Mouse (Mus musculus): Measurements from ENCODE around the gene Atcay. TPM values are rescaled to one million over a fixed set of nuclear protein-coding genes. Genes with fewer than 3 reads are reported as not detected.
"Not testable (repeated sequence)": the region's sequence is repeated elsewhere in the genome, so short reads cannot be mapped to it uniquely, and the experiment has no call there.

Gene Atcay
- polyA plus RNA-seq, 1 experiment: 0.26 TPM

DNA sequence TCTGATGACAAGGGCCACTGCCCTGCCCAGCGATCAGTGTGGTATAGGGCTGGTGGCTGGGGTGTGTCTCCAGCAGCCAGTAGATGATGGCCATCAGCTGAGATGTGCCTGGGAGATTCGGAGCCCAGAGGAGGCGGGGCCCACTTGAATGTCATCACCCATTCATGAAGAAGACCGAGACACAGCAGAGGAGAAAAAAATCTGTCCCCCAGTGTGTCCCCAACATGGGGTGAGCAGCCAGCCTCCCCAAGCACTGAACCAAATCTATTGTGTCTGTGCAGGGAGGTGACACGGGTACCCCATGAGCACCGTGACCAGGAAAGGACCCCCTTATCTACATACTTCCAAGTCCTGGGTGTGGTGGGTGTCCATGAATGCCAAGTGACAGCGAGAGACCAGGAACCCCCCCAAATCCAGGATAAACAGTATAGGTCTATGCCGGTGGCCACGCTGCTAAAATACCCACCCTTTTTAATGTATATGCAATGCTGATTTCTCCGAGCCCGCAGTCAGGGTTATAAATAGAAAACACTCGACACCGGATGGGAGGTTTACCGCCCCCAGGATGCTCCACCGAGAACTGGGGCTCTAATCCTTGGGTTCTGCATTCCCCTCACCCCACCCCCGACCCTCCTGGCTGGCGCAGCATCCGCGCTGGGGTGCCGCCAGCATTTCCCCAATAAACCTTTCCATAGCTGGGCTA, 747 bp downstream of the Atcay start:
- Histone ChIP-seq H3K4me3 (ENCODE audit: control insufficient read depth, low read depth, low read length) (no peak overlapping the region), H3K27me3 (ENCODE audit: control insufficient read depth, insufficient read depth, low read length) (no peaks in the 10 kb centered on the region), H3K36me3 (ENCODE audit: control insufficient read depth, insufficient read depth, low read length) (no peaks in the 10 kb centered on the region), H3K27ac (ENCODE audit: control insufficient read depth, insufficient read depth, low read depth, low read length) (no peak overlapping the region), H3K4me1 (ENCODE audit: control insufficient read depth, insufficient read depth, low read length) (peaks cover 8% of the 10 kb centered on the region)
- no peak for TF ChIP-seq POLR2A (IDR thresholded peaks at IDR 0.05; ENCODE audit: control insufficient read depth, low read depth, low read length)
- no peak for TF ChIP-seq CTCF (IDR thresholded peaks at IDR 0.05; ENCODE audit: control insufficient read depth, insufficient read depth, insufficient replicate concordance, low read depth, low read length)

DNA sequence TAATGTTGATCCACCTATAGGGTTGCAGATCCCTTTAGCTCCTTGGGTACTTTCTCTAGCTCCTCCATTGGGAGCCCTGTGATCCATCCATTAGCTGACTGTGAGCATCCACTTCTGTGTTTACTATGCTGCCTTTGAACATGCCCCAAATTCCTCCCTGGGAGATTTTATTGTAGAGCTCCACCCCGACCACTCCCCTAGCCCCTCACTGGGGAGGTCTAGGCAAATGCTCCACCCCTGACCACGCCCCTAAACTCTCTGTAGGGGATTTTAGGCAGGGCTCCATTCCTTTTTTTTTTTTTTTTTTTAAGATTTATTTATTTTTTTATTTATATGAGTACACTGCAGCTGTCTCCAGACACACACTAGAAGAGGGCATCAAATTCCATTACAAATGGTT, 6.9 kb downstream of the Atcay start:
- H3K4me1 ChIP-seq (ENCODE audit: control insufficient read depth, insufficient read depth, low read length); H3K27ac ChIP-seq (ENCODE audit: control insufficient read depth, insufficient read depth, low read depth, low read length); H3K27me3 ChIP-seq (ENCODE audit: control insufficient read depth, insufficient read depth, low read length); H3K36me3 ChIP-seq (ENCODE audit: control insufficient read depth, insufficient read depth, low read length); H3K4me3 ChIP-seq (ENCODE audit: control insufficient read depth, low read depth, low read length): not testable (repeated sequence)

DNA sequence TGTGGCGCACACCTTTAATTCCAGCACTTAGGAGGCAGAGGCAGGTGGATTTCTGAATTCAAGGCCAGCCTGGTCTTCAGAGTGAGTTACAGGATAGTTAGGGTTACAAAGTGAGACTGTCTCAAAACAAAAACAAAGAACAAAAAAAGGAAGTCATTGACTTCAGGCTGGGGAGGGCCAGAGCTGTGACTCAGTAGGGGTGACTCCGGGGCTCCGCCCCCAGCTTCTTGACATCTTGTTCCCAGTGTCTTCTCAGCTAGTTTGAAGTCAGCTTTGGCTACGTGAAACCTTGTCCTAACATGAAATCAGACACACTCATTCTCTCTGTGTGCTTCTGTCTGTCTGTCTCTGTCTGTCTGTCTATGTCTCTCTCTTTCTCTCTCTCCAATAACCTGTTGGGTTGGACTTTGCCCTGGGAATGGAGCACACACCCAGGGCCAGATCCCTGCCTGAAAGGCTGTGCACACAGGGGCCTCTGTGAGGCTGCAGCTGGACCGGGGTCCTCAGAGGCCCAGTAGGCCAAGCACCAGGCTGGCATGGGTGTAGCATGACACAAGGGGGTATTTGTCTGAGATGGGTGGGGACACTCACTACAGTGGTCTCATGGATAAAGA, 9.1 kb downstream of the Atcay start:
- TF ChIP-seq CTCF (IDR thresholded peaks at IDR 0.05; ENCODE audit: control insufficient read depth, insufficient read depth, insufficient replicate concordance, low read depth, low read length) (no peak), POLR2A (IDR thresholded peaks at IDR 0.05; ENCODE audit: control insufficient read depth, low read depth, low read length) (no peak)
- Histone ChIP-seq H3K4me3 (ENCODE audit: control insufficient read depth, low read depth, low read length) (no peak overlapping the region), H3K27me3 (ENCODE audit: control insufficient read depth, insufficient read depth, low read length) (no peaks in the 10 kb centered on the region), H3K36me3 (ENCODE audit: control insufficient read depth, insufficient read depth, low read length) (no peaks in the 10 kb centered on the region), H3K27ac (ENCODE audit: control insufficient read depth, insufficient read depth, low read depth, low read length) (no peak overlapping the region), H3K4me1 (ENCODE audit: control insufficient read depth, insufficient read depth, low read length) (no peaks in the 10 kb centered on the region)

DNA sequence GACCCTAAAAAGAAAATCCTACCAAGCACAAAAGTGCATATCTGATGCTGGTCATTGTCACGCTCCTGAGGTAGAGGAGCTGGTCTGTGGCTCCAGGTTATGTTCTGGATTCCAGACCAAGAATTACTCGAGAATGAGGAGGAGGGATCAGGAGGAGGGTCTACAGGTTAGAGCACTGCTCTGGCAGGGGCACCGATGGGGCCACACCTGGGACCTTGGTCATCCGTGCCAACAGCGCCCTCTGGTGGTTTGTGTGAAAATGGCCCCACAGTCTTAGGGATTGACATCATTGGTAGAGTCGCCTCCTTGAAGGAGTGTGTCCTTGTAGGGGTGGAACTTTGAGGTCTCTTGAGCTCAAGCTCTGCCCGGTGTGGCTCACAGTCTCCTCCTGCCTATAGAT, 12.7 kb downstream of the Atcay start:
- TF ChIP-seq CTCF (IDR thresholded peaks at IDR 0.05; ENCODE audit: control insufficient read depth, insufficient read depth, insufficient replicate concordance, low read depth, low read length) (peak; percentile 95), POLR2A (IDR thresholded peaks at IDR 0.05; ENCODE audit: control insufficient read depth, low read depth, low read length) (no peak)

DNA sequence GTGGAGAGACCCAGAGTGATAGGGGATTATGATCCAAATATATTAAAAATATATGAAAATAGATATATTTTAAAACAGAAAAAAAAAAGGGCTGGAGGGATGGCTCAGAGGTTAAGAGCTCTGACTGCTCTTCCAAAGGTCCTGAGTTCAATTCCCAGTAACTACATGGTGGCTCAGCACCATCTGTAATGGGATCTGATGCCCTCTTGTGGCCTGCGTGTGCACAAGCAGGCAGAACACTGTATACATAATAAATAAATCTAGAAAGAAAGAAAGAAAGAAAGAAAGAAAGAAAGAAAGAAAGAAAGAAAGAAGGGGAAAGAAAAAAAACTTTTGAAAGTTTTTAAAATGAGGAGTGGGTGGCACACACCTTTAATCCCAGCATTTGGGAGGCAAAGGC, 13.4 kb downstream of the Atcay start:
- not testable (repeated sequence) for H3K36me3 ChIP-seq (ENCODE audit: control insufficient read depth, insufficient read depth, low read length); H3K4me3 ChIP-seq (ENCODE audit: control insufficient read depth, low read depth, low read length); H3K4me1 ChIP-seq (ENCODE audit: control insufficient read depth, insufficient read depth, low read length); H3K27ac ChIP-seq (ENCODE audit: control insufficient read depth, insufficient read depth, low read depth, low read length); H3K27me3 ChIP-seq (ENCODE audit: control insufficient read depth, insufficient read depth, low read length)

More for the DNA sequence above, 12.7 kb downstream of the Atcay start:
- Histone ChIP-seq H3K4me1 (ENCODE audit: control insufficient read depth, insufficient read depth, low read length) (no peaks in the 10 kb centered on the region), H3K27ac (ENCODE audit: control insufficient read depth, insufficient read depth, low read depth, low read length) (no peak overlapping the region), H3K36me3 (ENCODE audit: control insufficient read depth, insufficient read depth, low read length) (no peaks in the 10 kb centered on the region), H3K4me3 (ENCODE audit: control insufficient read depth, low read depth, low read length) (no peak overlapping the region), H3K27me3 (ENCODE audit: control insufficient read depth, insufficient read depth, low read length) (no peaks in the 10 kb centered on the region)

DNA sequence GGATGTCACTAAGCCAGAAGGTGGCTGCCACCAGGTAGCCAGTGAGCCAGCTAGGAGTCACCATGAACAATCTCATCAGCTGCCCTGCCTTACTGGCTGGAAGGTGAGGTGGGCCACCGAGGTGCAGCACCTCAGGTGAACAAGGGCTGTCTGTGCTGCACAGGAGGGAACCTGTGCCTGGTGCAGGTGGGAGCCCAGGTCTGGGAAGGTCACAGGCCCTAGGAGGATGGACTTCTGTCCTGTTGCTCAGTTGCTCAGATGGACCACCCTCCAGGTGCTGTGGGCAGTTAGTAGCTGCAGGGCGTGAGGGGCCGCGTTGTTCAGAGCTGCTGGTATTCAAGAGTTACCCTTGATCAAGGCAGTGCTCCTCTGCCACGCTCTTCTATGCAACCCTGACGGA, 13.8 kb downstream of the Atcay start:
- Histone ChIP-seq H3K36me3 (ENCODE audit: control insufficient read depth, insufficient read depth, low read length) (no peaks in the 10 kb centered on the region), H3K27me3 (ENCODE audit: control insufficient read depth, insufficient read depth, low read length) (no peaks in the 10 kb centered on the region), H3K4me1 (ENCODE audit: control insufficient read depth, insufficient read depth, low read length) (peaks cover 4% of the 10 kb centered on the region), H3K27ac (ENCODE audit: control insufficient read depth, insufficient read depth, low read depth, low read length) (no peak overlapping the region), H3K4me3 (ENCODE audit: control insufficient read depth, low read depth, low read length) (no peak overlapping the region)
- TF ChIP-seq CTCF (IDR thresholded peaks at IDR 0.05; ENCODE audit: control insufficient read depth, insufficient read depth, insufficient replicate concordance, low read depth, low read length): no peak
- no peak for TF ChIP-seq POLR2A (IDR thresholded peaks at IDR 0.05; ENCODE audit: control insufficient read depth, low read depth, low read length)

DNA sequence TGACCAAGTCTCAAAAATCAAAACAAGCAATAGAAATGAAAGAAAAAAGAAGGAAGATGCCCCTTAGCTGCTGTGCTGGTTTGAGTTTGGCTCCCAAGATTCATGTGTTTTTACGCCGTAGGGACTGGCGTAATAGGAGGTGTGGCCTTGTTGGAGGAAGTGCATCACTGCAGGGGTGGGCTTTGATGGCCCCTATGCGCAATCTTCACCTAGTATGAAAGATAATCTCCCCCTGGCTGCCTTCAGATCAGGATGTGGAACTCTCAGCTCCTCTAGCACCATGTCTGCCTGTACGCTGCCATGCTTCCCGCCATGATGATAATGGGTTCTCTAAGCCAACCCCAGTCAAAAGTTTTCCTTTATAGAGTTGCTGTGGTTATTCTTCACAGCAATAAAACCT, 14.4 kb downstream of the Atcay start:
- H3K27me3 ChIP-seq (ENCODE audit: control insufficient read depth, insufficient read depth, low read length): no peaks in the 10 kb centered on the region
- no peak overlapping the region for H3K27ac ChIP-seq (ENCODE audit: control insufficient read depth, insufficient read depth, low read depth, low read length)
- no peak overlapping the region for H3K4me3 ChIP-seq (ENCODE audit: control insufficient read depth, low read depth, low read length)
- H3K4me1 ChIP-seq (ENCODE audit: control insufficient read depth, insufficient read depth, low read length): peaks cover 4% of the 10 kb centered on the region
- TF ChIP-seq CTCF (IDR thresholded peaks at IDR 0.05; ENCODE audit: control insufficient read depth, insufficient read depth, insufficient replicate concordance, low read depth, low read length) (no peak), POLR2A (IDR thresholded peaks at IDR 0.05; ENCODE audit: control insufficient read depth, low read depth, low read length) (no peak)
- no peaks in the 10 kb centered on the region for H3K36me3 ChIP-seq (ENCODE audit: control insufficient read depth, insufficient read depth, low read length)

DNA sequence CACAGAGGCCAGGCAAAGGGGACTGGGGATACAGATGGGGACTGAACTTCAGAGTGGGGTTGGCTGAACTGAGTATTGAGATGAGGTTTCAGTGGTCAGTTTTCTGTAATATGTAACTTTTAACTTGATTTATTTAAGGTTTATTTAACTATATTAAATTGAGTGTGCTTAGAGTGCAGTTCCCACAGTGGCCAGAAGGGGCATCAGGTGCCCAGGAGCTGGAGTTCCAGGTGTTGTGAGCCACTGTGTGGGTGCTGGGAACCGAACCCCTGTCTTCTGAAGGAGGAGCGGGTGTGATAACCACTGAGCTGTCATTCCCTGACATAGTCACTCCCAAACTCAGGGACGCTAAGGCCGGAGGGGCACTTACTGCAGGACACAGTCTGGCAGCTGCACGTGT, 20.5 kb downstream of the Atcay start:
- Histone ChIP-seq H3K36me3 (ENCODE audit: control insufficient read depth, insufficient read depth, low read length) (no peaks in the 10 kb centered on the region), H3K27ac (ENCODE audit: control insufficient read depth, insufficient read depth, low read depth, low read length) (no peak overlapping the region), H3K4me1 (ENCODE audit: control insufficient read depth, insufficient read depth, low read length) (peaks cover 4% of the 10 kb centered on the region), H3K4me3 (ENCODE audit: control insufficient read depth, low read depth, low read length) (no peak overlapping the region), H3K27me3 (ENCODE audit: control insufficient read depth, insufficient read depth, low read length) (no peaks in the 10 kb centered on the region)
- TF ChIP-seq CTCF (IDR thresholded peaks at IDR 0.05; ENCODE audit: control insufficient read depth, insufficient read depth, insufficient replicate concordance, low read depth, low read length) (peak; percentile 65; the same call in 1 of the 2 replicates), POLR2A (IDR thresholded peaks at IDR 0.05; ENCODE audit: control insufficient read depth, low read depth, low read length) (no peak)

Measured in testis, adult 2 months (tissue).